Mouse (Mus musculus) heart, postnatal 10 days (tissue): Measurements from ENCODE around the gene Prokr1. TPM values are rescaled to one million over a fixed set of nuclear protein-coding genes. Genes with fewer than 3 reads are reported as not detected.
"Not testable (repeated sequence)": the region's sequence is repeated elsewhere in the genome, so short reads cannot be mapped to it uniquely, and the experiment has no call there.

ENCODE experiments used
- DNase-seq, 2 experiments: peaks; one replicate each; pipeline ENCODE4 v3.0.0; 2021
- intact Hi-C: fragments of 180-260 bp; cut with DNase I; formaldehyde crosslinking; loops from one replicate; pipeline ENCODE4 v1.15.1; 2025
- total RNA-seq, 2 experiments: library from RNA; stranded (reverse); gene quantifications; 2 replicates each; pipeline ENCODE4 v1.2.3; 2021

Prokr1 gene
- 1 to 10 TPM in 1 of 2 experiments, under 1 TPM in 1; 0.97 to 1.2 TPM for total RNA-seq

GRCm38 (mm10) chr6:87590394-87591281 is at the start of gene Prokr1:
Gene Prokr1 (minus strand): TSS chr6:87590743.
- intact Hi-C loops = no loop called here
- peak; percentile 35 to 55 for DNase-seq

GRCm38 (mm10) chr6:87638134-87638660 is 47.7 kb upstream of the Prokr1 start:
- intact Hi-C loops = no loop called here
- DNase-seq = no peak

GRCm38 (mm10) chr6:87632176-87632575 is 41.6 kb upstream of the Prokr1 start:
- intact Hi-C loops = no loop called here
- no peak for DNase-seq

GRCm38 (mm10) chr6:87628936-87629335 is 38.4 kb upstream of the Prokr1 start:
- intact Hi-C loops, DNase-seq: not testable (repeated sequence)

GRCm38 (mm10) chr6:87623151-87623550 is 32.6 kb upstream of the Prokr1 start:
- no peak for DNase-seq
- intact Hi-C loops = no loop called here

GRCm38 (mm10) chr6:87621281-87621680 is 30.7 kb upstream of the Prokr1 start:
- peak; percentile 61 to 64 for DNase-seq
- intact Hi-C loops = no loop called here

GRCm38 (mm10) chr6:87618021-87618420 is 27.5 kb upstream of the Prokr1 start:
- intact Hi-C loops = no loop called here
- no peak for DNase-seq

GRCm38 (mm10) chr6:87615696-87616083 is 25.1 kb upstream of the Prokr1 start:
- intact Hi-C loops = loop anchor here (1.0 kb wide), 1 partner anchor 55 kb away; no protein-coding TSS in a partner anchor
- DNase-seq = no peak

- intact Hi-C loops = loop anchor here (1.0 kb wide), 1 partner anchor 55 kb away; no protein-coding TSS in a partner anchor
- DNase-seq = peak; percentile 19 to 64
Measured at GRCm38 (mm10) chr6:87614794-87615695, 24.5 kb upstream of the Prokr1 start.

GRCm38 (mm10) chr6:87599825-87600224 is 9.3 kb upstream of the Prokr1 start:
- peak; percentile 79 to 85 for DNase-seq
- intact Hi-C loops = no loop called here

- intact Hi-C loops = no loop called here
- peak in 1 of 2 experiments; percentile 25 for DNase-seq
Measured at GRCm38 (mm10) chr6:87597116-87597833, 6.7 kb upstream of the Prokr1 start.

- DNase-seq = no peak
- intact Hi-C loops = no loop called here
Measured at GRCm38 (mm10) chr6:87594188-87594587, 3.6 kb upstream of the Prokr1 start.

GRCm38 (mm10) chr6:87589718-87590393 is 687 bp downstream of the Prokr1 start:
- DNase-seq = no peak
- intact Hi-C loops = no loop called here

- intact Hi-C loops = no loop called here
Measured at GRCm38 (mm10) chr6:87583991-87584390, 6.6 kb downstream of the Prokr1 start.

GRCm38 (mm10) chr6:87583183-87583611 is 7.3 kb downstream of the Prokr1 start:
- intact Hi-C loops = no loop called here
- no peak for DNase-seq

More at GRCm38 (mm10) chr6:87583991-87584390, 6.6 kb downstream of the Prokr1 start:
- no peak for DNase-seq

GRCm38 (mm10) chr6:87582456-87582855 is 8.1 kb downstream of the Prokr1 start:
- DNase-seq = peak; percentile 67 to 78
- intact Hi-C loops = no loop called here

- no peak for DNase-seq
- intact Hi-C loops = no loop called here
Measured at GRCm38 (mm10) chr6:87581581-87581980, 9.0 kb downstream of the Prokr1 start.

- no peak for DNase-seq
- intact Hi-C loops = no loop called here
Measured at GRCm38 (mm10) chr6:87581071-87581470, 9.5 kb downstream of the Prokr1 start.

- peak in 1 of 2 experiments; percentile 45 for DNase-seq
- intact Hi-C loops = loop anchor here (2.0 kb wide), 1 partner anchor 93 kb away; no protein-coding TSS in a partner anchor
Measured at GRCm38 (mm10) chr6:87578247-87578646, 12.3 kb downstream of the Prokr1 start.
